Mouse (Mus musculus): Measurements from ENCODE around the gene Opa3. TPM values are rescaled to one million over a fixed set of nuclear protein-coding genes. Genes with fewer than 3 reads are reported as not detected.

Opa3 gene
- polyA plus RNA-seq, 1 experiment from 2014 or later, result 34.1 TPM

DNA sequence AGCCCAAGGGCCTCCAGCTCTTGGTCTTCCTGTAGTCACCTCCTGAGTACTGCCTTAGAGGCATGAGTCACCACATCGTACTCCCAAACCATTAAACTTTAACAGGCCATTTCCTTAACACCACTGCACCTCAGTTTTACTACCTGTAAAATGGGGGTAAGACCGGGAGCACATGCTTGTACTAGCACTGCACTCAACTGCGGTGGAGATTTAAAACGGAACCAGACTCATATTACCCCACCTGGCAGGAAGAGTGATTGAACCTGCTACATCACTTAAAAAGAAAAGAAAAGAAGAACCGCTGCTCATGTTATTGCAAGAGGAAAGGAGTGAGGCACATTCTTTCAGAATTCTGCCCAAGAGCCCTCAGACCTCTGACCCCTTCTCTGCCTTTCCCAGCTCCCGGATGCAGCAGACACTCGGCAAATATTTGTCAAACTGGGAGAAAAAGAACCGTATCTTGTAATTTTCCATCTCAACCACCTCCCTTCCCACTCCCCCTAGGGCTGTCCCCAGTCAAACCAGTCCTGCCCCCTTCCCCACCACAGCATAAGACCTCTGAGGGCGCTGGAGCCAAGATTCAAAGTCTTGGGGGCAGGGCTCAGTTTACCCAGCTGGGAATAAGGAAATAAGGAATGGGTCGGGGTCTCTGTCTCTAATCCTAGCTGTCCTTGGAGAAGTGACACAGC lies 41.0 kb downstream of the Opa3 start:
- no peak for DNase-seq (ENCODE audit: low spot score)
- Histone ChIP-seq H3K4me3 (replicated peaks; ENCODE audit: low read length) (peak overlapping the region; percentile 73), H3K9ac (peak overlapping the region; percentile 86), H3K4me2 (replicated peaks) (peak overlapping the region; percentile 89), H3K27me3 (ENCODE audit: control insufficient read depth, insufficient read depth, low read length) (no peaks in the 10 kb centered on the region), H3K9me3 (ENCODE audit: control insufficient read depth, low read length) (no peaks in the 10 kb centered on the region), H3K36me3 (replicated peaks; ENCODE audit: control insufficient read depth, insufficient read depth) (peaks cover 20% of the 10 kb centered on the region), H3K27ac (0 out of 2 replicates have a peak overlapping the region, but pooled peaks have one; percentile 86), H3K4me1 (replicated peaks; ENCODE audit: control insufficient read depth, insufficient read depth, low read length) (peaks cover 23% of the 10 kb centered on the region)
- WGBS, result 55% methylated on average over 10 of the region's 10 CpGs
- no peak for ATAC-seq (ENCODE audit: low FRiP score)

DNA sequence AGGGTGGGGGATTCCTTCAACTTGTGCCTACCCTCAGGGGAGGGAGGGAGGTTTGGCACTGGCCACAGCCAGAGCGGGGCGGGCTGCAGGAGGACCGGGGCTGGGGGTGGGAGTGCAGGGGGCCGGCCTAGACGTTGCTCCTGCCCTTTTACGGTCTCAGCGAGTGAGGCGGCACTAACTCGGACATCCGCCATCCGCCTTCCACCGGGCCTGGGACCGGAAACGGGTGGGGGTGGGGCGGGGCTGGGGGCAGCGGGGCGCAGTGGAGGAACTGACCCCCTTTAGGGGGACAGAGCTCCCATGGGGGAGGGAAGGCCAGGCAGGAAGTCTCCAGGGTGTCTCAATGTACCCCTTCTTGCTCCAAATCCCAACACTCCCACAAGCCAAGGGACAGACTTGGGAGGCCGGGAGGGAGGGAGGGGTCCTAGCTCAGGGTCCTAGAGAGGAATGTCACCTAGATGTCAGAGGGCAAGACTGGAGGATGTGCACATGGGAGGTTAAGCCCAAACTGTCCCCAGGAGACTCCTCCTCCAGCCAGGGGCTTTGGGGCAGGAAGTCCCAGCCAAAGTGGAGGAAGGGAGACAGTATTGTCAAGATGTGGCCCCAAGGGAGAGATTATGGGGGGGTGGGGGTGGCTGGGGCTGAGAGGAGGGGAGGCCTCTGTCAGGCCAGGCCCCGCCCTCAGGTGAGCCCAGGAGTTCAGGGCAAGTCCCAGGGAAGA lies 41.7 kb downstream of the Opa3 start:
- Histone ChIP-seq H3K4me2 (replicated peaks) (peak overlapping the region; percentile 89), H3K36me3 (replicated peaks; ENCODE audit: control insufficient read depth, insufficient read depth) (peaks cover 12% of the 10 kb centered on the region; the same call in 1 of the 2 replicates), H3K27ac (peak overlapping the region; percentile 86), H3K4me3 (replicated peaks; ENCODE audit: low read length) (peak overlapping the region; percentile 73), H3K4me1 (replicated peaks; ENCODE audit: control insufficient read depth, insufficient read depth, low read length) (peaks cover 23% of the 10 kb centered on the region), H3K27me3 (ENCODE audit: control insufficient read depth, insufficient read depth, low read length) (no peaks in the 10 kb centered on the region), H3K9me3 (ENCODE audit: control insufficient read depth, low read length) (no peaks in the 10 kb centered on the region), H3K9ac (peak overlapping the region; percentile 86)
- ATAC-seq (ENCODE audit: low FRiP score), result no peak
- WGBS, result 3% methylated on average over 19 of the region's 19 CpGs
- no peak for DNase-seq (ENCODE audit: low spot score)

DNA sequence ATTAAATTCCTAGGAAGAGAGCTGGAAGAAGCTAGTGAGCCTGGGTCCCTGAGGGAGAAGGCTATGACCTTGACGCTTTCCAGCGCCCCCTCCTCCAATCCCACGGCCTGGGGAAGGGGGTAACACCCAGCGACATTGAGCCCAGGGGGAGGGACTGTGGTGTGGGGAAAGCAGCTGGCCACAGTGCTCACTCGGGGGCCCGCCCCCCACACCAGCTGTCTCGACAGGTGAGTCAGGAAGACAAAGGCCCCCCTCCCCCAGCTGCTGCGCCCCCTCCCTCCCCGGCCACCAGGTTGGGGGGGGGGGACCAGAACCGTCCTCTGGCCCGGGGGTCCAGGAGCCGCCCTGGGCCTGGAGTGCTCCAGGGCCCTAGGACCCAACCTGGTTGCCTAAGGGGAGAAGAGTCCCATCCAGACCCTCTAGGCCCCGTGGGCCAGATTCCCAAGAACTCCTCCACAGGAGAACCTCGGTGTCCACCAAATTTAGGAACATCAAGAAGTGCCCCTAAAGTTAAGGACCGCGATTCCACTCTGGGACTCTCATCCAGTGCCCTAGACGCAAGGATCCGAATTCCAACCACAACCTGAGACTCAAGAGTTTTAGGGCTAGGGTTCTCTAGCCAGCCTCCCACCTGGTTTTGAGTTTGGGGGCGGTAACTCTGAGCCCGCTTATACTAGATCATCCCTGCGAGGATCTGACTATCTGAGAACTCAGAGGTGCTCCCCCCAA lies 42.5 kb downstream of the Opa3 start:
- H3K4me1 ChIP-seq (replicated peaks; ENCODE audit: control insufficient read depth, insufficient read depth, low read length), result peaks cover 23% of the 10 kb centered on the region
- WGBS, result 1% methylated on average over 17 of the region's 21 CpGs
- peak overlapping the region; percentile 89 for H3K4me2 ChIP-seq (replicated peaks)
- H3K9ac ChIP-seq, result peak overlapping the region; percentile 86
- ATAC-seq (ENCODE audit: low FRiP score), result no peak; the same call in 1 of the 2 replicates
- DNase-seq (ENCODE audit: low spot score), result no peak
- 0 out of 2 replicates have a peak, but pooled peaks cover 11% of the 10 kb centered on the region for H3K36me3 ChIP-seq (replicated peaks; ENCODE audit: control insufficient read depth, insufficient read depth)
- no peaks in the 10 kb centered on the region for H3K9me3 ChIP-seq (ENCODE audit: control insufficient read depth, low read length)
- H3K27me3 ChIP-seq (ENCODE audit: control insufficient read depth, insufficient read depth, low read length), result no peaks in the 10 kb centered on the region
- peak overlapping the region; percentile 86 for H3K27ac ChIP-seq
- H3K4me3 ChIP-seq (replicated peaks; ENCODE audit: low read length), result peak overlapping the region; percentile 73

- Histone ChIP-seq H3K27me3 (ENCODE audit: control insufficient read depth, insufficient read depth, low read length) (no peaks in the 10 kb centered on the region), H3K36me3 (replicated peaks; ENCODE audit: control insufficient read depth, insufficient read depth) (0 out of 2 replicates have a peak, but pooled peaks cover 11% of the 10 kb centered on the region), H3K27ac (peak within 1 kb of the TSS; percentile 86), H3K4me1 (replicated peaks; ENCODE audit: control insufficient read depth, insufficient read depth, low read length) (peaks cover 21% of the 10 kb centered on the region), H3K9ac (peak within 1 kb of the TSS; percentile 86), H3K4me3 (replicated peaks; ENCODE audit: low read length) (peak within 1 kb of the TSS; percentile 73), H3K9me3 (ENCODE audit: control insufficient read depth, low read length) (no peaks in the 10 kb centered on the region), H3K4me2 (replicated peaks) (peak within 1 kb of the TSS; percentile 89)
- DNase-seq (ENCODE audit: low spot score) (peak; percentile 92), ATAC-seq (ENCODE audit: low FRiP score) (peak; percentile 75)
- whole genome bisulfite sequencing, result under 1% methylated on average over 60 of the region's 62 CpGs
These were observed 43.4 kb downstream of the Opa3 start, which contains the start of gene Vasp for GRCm38 (mm10) chr7:19271238-19272172. TSS of gene Vasp (minus strand) at chr7:19271817.

DNA sequence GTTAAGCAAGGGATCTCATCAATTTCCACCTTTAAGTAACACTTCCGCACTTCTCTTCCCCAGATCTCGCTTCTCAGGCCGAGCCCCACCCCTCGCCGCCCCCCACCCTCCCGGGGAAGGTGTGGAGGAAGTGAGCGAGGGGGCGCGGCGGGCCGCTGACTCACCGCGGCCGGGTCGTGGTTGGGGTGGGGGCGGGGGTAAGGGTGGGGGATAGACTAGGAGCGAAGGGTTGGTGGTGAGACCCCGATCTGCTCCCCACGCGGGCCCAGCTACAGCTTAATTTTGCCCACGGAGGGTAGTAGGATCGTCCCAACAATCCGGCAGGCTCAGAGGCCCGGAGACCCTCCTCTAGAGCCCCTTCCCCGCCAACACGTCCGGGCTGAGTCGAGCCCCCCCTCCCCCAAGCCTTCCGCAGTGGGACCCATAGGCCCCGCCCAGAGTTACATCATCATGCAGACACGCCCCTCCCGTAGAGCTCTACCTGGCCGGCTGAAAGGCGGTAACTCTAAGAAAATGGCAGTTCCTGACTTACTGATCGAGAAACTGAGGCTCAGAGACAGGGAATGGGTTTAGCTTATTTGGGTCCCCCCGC lies 44.1 kb downstream of the Opa3 start:
- DNase-seq (ENCODE audit: low spot score) (peak; percentile 76), ATAC-seq (ENCODE audit: low FRiP score) (peak; percentile 71)
- peaks cover 20% of the 10 kb centered on the region for H3K4me1 ChIP-seq (replicated peaks; ENCODE audit: control insufficient read depth, insufficient read depth, low read length)
- H3K36me3 ChIP-seq (replicated peaks; ENCODE audit: control insufficient read depth, insufficient read depth), result 0 out of 2 replicates have a peak, but pooled peaks cover 9% of the 10 kb centered on the region
- peak overlapping the region; percentile 73 for H3K4me3 ChIP-seq (replicated peaks; ENCODE audit: low read length)
- peak overlapping the region; percentile 86 for H3K27ac ChIP-seq
- H3K4me2 ChIP-seq (replicated peaks), result peak overlapping the region; percentile 89
- peak overlapping the region; percentile 86 for H3K9ac ChIP-seq
- WGBS, result under 1% methylated on average over 36 of the region's 36 CpGs
- H3K27me3 ChIP-seq (ENCODE audit: control insufficient read depth, insufficient read depth, low read length), result peaks cover 2% of the 10 kb centered on the region; the same call in 1 of the 2 replicates
- H3K9me3 ChIP-seq (ENCODE audit: control insufficient read depth, low read length), result no peaks in the 10 kb centered on the region

GRCm38 (mm10) chr7:19276253-19276652 lies 48.1 kb downstream of the Opa3 start:
- H3K9ac ChIP-seq, result no peak overlapping the region
- WGBS, result 42% methylated on average over 4 of the region's 4 CpGs
- H3K36me3 ChIP-seq (replicated peaks; ENCODE audit: control insufficient read depth, insufficient read depth), result no peaks in the 10 kb centered on the region
- peaks cover 41% of the 10 kb centered on the region for H3K27me3 ChIP-seq (ENCODE audit: control insufficient read depth, insufficient read depth, low read length)
- no peak overlapping the region for H3K4me3 ChIP-seq (replicated peaks; ENCODE audit: low read length)
- no peak for ATAC-seq (ENCODE audit: low FRiP score)
- no peak overlapping the region for H3K4me2 ChIP-seq (replicated peaks)
- H3K4me1 ChIP-seq (replicated peaks; ENCODE audit: control insufficient read depth, insufficient read depth, low read length), result peaks cover 5% of the 10 kb centered on the region; the same call in 1 of the 2 replicates
- no peak overlapping the region for H3K27ac ChIP-seq
- DNase-seq (ENCODE audit: low spot score), result no peak
- H3K9me3 ChIP-seq (ENCODE audit: control insufficient read depth, low read length), result no peaks in the 10 kb centered on the region

DNA sequence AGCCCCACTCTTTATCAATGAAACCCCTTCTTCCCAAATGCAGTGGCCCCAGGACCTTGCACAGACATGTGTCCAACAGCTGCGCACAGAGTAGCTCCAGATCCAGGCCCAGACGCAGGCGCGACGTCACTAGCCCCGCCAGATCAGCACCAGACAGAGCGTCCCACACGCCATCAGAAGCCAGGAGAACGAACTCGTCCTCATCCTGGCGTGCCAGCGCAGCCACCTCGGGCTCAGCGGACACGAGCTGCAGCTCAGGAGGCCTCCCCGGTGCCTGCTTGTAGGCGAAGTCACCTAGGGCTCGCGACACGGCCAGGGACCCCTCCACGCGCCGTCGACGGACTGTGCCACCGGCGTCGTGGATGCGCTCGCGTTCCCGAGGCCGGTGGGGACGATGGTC lies 50.9 kb downstream of the Opa3 start:
- Histone ChIP-seq H3K4me1 (replicated peaks; ENCODE audit: control insufficient read depth, insufficient read depth, low read length) (peaks cover 11% of the 10 kb centered on the region; the same call in 1 of the 2 replicates), H3K4me2 (replicated peaks) (peak overlapping the region; percentile 47), H3K9me3 (ENCODE audit: control insufficient read depth, low read length) (no peaks in the 10 kb centered on the region), H3K9ac (0 out of 2 replicates have a peak overlapping the region, but pooled peaks have one; percentile 42), H3K27ac (no peak overlapping the region), H3K36me3 (replicated peaks; ENCODE audit: control insufficient read depth, insufficient read depth) (no peaks in the 10 kb centered on the region), H3K4me3 (replicated peaks; ENCODE audit: low read length) (peak overlapping the region; percentile 30), H3K27me3 (ENCODE audit: control insufficient read depth, insufficient read depth, low read length) (peaks cover 44% of the 10 kb centered on the region)
- WGBS, result 4% methylated on average over 34 of the region's 34 CpGs
- no peak for ATAC-seq (ENCODE audit: low FRiP score)
- no peak for DNase-seq (ENCODE audit: low spot score)

- Histone ChIP-seq H3K9ac (peak within 1 kb of the TSS; percentile 42), H3K4me2 (replicated peaks) (peak within 1 kb of the TSS; percentile 47), H3K27me3 (ENCODE audit: control insufficient read depth, insufficient read depth, low read length) (peaks cover 44% of the 10 kb centered on the region), H3K9me3 (ENCODE audit: control insufficient read depth, low read length) (no peaks in the 10 kb centered on the region), H3K27ac (no peak within 1 kb of the TSS), H3K4me3 (replicated peaks; ENCODE audit: low read length) (peak within 1 kb of the TSS; percentile 30), H3K4me1 (replicated peaks; ENCODE audit: control insufficient read depth, insufficient read depth, low read length) (peaks cover 17% of the 10 kb centered on the region; the same call in 1 of the 2 replicates), H3K36me3 (replicated peaks; ENCODE audit: control insufficient read depth, insufficient read depth) (no peaks in the 10 kb centered on the region)
- under 1% methylated on average over 46 of the region's 46 CpGs for WGBS
- DNase-seq (ENCODE audit: low spot score) (no peak), ATAC-seq (ENCODE audit: low FRiP score) (no peak)
These were observed 51.5 kb downstream of the Opa3 start, which contains the start of gene Ppm1n for GRCm38 (mm10) chr7:19279581-19280114. TSS of gene Ppm1n (minus strand) at chr7:19280064.
